Mouse (Mus musculus) layer of hippocampus, postnatal 36 days (tissue): ENCODE results near the gene Mrpl24. TPM values are rescaled to one million over a fixed set of nuclear protein-coding genes. Genes with fewer than 3 reads are reported as not detected.
A peak's percentile ranks its signal among the peaks of the same experiment; 100 is the strongest.

Experiments used
- DNase-seq, 2 experiments: peaks; one replicate each; pipeline ENCODE4 v3.0.0; 2022
- total RNA-seq, 2 experiments: library from RNA; stranded (reverse); gene quantifications; 2 replicates each; pipeline ENCODE4 v1.2.3; 2021

Mrpl24 gene
- total RNA-seq, 2 experiments from 2014 or later, result 54.7 to 59.8 TPM

DNA sequence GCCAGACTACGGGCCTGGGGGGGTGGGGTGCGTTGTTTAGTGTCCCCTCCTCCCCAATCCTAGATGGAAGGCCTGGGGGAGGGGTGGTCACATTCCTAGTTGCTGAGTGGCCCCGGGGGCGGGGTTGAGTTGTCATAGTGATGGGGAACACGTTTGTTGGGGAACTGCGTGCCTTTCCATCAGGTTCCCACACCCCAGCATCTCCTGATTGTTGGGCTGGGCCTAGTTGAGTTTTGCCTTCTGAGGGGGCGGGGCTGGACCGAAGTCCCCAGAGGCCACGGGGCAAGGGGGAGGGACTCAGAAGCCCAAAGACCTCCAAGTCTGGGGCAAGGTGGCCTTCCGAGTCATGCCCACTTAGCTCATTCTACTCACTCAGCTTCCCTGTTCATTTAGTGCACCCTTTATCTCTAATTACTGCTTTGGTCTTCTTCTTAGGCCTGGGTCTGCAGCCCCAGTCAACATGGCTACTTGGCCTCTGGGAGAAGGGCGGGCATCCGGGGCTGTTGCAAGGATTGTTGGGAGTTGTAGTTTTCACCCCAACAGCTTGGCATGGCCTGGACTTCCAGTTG, 8.6 kb upstream of the Mrpl24 start:
- peak; percentile 40 to 45 for DNase-seq

DNA sequence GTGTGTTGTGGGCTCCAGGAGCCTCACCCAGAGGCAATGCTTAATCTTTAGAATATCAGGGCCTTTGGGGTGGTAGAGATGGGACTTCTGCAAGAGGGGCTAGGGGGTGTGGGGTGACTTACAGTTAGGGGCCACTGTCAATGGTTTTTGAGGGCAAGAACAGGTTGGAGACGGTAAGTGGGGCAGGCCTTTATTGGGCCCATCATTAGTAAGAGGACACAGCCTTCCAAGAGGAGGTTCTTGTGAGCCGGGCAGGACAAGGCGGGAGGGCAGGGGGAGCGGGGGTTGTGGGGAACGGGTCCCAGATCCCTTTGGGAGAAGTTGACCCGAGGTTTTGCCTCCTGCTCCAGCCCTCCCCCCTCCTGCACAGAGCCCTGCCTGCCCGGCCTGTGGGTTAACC, 5.8 kb upstream of the Mrpl24 start:
- no peak for DNase-seq

DNA sequence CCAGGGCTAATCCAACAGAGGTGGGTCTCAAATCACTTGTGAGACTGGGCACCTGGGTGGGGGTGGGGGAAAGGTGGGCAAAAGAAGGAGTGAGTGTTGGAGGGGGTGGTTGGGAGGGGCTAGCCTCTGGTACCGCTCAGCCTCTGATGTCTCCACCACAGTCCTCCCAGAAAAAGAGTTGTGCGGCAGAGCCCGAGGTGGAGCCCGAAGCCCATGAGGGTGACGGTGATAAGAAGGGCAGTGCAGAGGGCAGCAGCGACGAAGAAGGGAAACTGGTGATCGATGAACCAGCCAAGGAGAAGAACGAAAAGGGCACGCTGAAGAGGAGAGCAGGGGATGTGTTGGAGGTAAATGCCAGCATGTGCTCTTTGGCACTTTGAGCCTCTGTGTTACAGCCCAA, 5.4 kb upstream of the Mrpl24 start:
- no peak for DNase-seq

DNA sequence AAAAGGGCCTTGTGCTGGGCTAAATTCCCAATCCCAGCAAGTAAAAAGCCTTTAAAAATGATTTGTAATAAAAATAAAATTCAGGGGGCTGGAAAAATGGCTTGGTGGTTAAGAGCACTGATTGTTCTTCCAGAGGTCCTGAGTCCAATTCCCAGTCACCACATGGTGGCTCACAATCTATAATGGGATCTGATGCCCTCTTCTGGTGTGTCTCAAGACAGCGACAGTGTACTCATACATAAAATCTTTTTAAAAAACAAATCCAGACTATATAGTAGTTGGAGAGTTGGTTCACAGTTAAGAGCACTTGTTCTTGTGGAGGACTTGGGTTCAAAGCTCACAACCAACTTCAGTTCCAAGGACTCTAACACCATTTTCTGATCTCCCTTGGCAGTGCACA, 2.3 kb upstream of the Mrpl24 start:
- no peak for DNase-seq

DNA sequence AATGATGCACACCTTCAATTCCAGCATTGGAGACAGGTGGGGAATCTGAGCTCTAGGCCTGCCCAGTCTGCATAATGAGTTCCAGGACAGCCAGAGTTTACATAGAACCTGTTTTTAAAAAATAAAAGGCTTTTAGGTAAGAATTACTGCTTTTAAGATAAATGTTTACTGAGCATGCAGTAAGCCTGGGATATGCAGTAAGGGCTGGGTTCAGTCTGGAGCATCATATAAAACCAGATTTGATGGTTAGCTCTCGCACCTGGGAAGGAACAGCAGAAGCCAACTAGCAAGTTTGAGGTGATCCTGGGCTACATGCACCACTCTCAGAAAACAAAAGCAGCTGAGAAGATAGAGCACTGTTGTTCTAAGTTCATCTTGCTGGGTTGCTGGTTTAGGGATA, 755 bp upstream of the Mrpl24 start:
- DNase-seq, result no peak

DNA sequence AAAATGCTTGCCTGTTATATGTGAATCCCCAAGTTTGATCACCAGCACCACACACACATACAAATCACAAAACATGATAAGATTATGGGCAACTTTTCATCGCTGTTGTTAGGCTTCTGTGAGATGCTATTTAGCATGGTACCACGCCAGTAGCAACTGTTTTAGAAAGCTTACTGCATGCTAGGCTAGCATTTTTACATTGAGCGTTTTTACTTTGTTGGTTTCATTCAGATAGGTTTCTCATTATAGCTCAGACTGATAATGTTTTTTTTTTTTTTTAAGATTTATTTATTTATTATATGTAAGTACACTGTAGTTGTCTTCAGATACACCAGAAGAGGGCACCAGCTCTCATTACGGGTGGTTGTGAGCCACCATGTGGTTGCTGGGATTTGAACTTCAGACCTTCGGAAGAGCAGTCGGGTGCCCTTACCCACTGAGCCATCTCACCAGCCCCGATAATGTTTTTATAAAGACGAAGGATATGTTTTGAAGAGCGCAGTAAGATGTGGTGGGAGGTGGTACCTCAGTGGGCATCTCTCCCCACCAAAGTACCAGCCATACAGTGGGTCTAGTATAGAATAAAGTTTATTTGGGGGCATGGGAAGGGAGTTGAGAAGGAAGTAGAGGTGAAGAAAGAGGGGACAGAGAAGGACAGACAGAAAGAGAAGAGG, 1.1 kb downstream of the Mrpl24 start:
- no peak for DNase-seq

DNA sequence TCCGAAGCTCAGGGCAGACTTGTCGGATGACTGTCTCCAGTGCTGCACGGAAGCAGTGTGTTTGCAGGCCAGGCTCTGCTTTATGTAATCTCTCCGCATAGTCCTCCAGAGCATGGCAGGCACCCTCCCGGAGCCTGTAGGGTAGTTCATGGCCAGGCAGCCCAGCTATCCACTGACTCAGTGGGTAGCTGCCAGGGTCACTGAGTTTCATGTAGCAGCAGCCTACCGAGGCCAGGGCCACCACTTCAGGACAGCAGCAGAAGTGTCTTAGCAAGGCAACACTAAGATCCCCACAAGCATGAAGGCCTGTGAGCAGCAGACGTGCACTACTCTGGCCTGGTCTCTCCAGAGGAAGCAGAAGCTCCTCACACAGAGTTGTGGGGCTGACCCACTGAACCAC, 5.7 kb downstream of the Mrpl24 start:
- DNase-seq, result no peak

DNA sequence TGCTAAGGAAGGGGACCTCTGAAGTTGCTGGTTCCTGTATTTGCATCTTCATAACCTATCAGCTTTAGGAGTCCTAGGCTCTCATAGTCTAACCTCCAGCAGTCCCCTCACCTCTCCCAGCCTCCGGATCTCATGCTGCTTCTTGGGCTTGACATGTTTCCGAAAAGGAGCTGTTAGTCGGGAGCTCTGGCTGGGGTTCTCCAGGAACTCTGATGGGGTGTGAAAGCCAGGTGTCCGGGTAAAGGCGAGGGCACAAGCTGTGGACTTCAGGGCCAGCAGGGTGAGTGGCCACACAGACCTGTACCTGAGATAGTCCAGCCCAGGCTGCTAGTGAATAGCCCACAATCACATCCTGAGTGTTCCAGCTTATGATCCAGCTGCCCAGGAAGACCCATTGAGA, 8.1 kb downstream of the Mrpl24 start:
- no peak for DNase-seq

DNA sequence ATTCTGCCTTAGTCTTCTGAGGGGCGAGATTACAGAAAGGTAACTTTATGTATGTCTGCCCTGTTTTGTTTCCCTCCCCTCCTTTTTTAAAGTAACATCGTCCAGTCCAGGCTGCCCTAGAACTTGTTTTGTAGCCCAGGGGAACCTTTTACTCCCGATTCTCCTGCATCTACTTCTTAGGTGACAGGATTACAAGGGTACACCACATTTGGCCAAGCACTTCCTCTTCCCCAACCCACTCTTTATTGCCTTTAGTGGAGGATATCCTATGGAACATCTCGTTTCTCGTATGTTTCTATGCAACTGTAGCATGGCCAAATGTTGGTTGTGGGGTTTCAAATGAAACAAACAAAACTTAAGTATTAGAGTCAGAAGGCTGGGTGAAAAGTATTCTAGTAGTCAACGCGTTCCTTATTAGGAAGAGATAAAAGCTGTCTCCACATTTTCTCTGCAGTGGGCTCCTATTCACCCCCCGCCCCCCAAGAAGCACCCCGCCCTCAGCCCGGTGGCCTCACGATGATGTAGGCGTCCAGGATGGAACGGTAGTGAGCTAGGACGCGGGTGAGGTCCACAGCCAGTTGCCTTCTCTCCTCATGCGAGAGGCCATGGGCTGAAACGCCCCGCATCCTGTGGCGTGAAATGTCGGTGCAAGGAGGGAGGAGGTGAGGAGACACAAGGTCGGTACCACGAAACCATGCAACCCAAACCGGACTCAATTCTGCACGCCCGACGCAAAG, 10.2 kb downstream of the Mrpl24 start:
- no peak for DNase-seq

DNA sequence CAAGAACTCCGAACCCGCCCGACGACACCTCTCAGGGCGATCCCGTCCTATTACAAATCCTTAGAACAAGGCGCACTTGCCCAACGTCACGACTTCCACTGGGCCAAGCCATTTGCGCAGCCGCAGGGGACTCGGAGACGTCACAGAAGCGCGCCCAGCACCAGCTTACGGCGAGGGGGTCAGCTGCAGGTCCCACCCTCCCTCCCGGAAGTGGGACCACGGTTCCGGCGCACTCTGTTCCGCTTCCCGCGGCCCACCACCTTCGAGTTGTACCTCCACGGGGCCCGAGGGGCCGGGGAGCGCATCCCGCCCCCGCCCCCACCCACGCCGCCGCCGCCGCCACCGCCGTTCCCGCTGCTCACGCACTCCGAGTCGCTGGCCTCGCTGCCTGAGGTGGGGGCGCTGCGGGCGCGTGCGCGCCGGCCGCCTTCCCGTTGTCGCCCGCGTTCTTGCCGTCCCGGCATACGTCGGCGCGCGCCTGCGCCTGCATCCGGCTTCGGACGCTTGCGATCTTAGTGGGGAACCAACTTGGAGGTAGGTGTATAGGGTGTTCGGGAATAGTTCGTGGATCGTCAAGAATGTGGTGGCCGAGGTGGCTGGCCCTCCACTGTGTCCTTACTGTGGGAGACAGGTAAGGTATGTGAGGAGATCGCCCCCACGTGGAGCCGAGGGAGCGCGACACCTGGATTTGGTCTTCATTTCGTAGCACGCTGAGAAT, 10.9 kb downstream of the Mrpl24 start, which contains the start of the genes Isg20l2 and Rrnad1:
Gene Isg20l2 (plus strand): TSS at position 237 of the 718 bp plus-strand sequence.
Gene Rrnad1 (minus strand): TSS at position 640 of the 718 bp plus-strand sequence.
- peak; percentile 98 to 99 for DNase-seq

DNA sequence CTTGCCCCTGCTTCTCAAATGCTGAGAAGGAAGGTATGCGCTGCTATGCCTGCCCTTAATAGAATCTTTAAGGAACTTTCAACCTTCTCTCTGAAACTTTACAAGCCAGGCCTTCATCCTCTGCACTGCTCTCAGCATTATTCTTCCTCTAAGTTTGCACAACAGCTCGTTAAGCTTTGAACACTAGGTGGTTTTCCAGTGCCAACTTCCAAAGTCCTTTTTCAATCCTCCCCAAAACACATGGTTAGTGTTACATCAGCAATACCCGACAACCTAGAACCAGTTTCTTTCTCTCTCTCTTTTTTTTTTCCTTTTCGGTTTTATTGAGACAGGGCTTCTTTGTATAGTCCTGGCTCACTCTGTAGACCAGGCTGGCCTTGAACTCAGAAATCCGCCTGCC, 14.7 kb downstream of the Mrpl24 start:
- DNase-seq, result no peak

DNA sequence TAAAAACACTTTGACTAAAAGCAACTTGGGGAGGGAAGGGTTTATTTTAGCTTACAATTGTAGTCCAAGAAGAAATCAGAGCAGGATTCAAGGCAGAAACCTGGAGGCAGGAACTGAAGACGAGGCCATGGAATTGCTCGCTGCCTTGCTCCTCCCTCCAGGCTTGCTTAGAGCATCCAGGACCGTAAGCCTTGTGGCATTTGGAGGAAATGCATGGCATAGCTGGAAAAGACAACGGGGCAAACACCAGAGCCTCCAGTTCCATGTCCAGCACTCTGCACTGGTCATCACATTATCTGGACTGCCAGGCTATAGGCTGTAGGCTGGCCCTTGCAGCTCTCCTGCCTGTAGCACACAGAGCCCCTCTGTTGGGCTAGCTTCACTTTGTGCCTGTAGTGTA, 15.2 kb downstream of the Mrpl24 start:
- no peak for DNase-seq

DNA sequence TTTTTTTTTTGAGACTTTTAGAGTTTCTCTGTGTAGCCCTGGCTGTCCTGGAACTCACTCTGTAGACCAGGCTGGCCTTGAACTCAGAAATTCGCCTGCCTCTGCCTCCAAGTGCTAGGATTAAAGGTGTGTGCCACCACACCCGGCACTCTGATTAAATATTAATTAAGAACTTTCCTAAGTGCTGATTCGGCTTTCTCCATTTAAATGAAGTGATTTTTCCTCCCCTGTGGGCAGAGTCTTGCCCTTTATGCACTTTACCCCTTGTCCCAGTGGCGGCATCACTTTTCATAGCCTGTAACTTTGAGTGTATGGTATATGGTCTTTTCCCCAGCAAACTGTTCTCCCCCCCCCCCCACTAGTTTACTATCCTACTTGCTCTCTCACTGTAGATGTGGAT, 15.9 kb downstream of the Mrpl24 start:
- DNase-seq, result no peak

DNA sequence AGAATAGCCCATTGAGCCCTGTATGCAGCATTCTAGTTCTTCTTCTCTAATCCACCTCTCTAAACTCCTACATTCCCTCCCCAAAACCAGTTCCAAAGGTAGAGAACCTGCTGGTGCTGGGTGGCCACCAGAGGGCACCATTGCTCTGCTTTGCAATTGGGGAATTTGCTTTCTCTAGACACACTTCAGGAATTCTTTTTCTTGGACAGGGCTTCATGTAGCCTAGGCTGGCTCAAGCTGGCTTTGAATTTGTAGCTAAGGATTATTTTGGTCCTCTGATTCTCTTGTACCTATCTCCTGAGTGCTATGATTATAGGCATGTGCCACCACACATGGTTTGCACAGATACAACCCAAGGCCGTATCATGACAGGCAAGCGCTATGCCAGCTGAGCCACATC, 16.5 kb downstream of the Mrpl24 start:
- DNase-seq, result peak; percentile 67 to 77

DNA sequence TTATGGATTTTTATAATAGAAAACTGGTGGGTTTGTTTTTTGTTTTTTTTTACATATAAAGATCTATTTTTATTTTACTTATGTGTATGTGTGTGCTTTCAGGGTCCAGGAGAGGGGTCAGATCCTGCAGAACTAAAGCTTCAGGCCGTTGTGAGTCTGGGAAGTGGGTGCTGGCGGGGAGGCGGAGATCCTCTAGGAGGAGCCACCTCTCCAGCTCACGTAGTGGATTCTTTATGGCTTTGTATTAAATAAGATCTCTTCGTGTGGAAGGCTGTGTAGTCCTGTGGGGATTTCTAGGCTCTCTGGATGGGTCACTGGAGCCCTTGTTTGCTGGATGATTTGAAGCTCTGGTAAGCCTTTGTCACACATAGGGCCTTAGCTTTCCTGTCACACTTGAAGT, 21.3 kb downstream of the Mrpl24 start:
- no peak for DNase-seq

DNA sequence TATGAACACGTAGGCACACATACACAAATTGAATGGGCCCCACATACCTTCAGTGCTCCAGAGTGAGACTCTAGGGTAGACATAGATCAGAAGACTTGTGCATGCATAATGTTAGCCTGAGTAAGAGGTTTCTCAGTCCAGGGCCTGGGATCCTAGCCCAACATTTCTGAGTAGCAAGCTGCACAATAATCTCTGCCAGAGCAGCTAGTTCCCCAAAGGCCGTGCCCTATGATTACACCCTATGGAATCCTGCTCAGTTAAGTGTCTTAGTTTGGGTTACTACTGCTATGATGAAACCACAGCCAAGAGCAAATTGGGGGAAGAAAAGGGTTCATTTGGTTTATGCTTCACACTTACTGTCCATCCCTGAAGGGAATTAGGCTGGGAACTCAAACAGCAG, 23.2 kb downstream of the Mrpl24 start:
- DNase-seq, result no peak

DNA sequence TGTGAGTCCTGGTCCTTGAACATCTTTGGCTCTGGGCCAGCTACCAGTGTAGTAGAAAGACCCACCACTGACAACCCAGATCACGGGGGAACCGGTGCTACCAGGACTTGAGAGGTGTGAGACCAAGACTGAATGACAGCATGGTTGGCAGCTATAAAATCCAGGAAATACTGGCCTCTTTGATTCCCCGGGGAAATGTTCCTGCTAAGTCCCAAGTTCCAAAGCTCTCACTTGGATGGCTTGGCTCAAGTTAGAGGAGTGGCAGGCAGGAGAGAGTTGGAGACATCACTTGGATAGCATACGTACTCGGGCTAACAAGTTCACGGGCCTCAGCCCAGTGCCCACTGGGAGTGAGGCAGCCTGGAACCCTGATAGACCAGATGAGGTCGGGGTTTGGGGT, 24.3 kb downstream of the Mrpl24 start:
- DNase-seq, result no peak

DNA sequence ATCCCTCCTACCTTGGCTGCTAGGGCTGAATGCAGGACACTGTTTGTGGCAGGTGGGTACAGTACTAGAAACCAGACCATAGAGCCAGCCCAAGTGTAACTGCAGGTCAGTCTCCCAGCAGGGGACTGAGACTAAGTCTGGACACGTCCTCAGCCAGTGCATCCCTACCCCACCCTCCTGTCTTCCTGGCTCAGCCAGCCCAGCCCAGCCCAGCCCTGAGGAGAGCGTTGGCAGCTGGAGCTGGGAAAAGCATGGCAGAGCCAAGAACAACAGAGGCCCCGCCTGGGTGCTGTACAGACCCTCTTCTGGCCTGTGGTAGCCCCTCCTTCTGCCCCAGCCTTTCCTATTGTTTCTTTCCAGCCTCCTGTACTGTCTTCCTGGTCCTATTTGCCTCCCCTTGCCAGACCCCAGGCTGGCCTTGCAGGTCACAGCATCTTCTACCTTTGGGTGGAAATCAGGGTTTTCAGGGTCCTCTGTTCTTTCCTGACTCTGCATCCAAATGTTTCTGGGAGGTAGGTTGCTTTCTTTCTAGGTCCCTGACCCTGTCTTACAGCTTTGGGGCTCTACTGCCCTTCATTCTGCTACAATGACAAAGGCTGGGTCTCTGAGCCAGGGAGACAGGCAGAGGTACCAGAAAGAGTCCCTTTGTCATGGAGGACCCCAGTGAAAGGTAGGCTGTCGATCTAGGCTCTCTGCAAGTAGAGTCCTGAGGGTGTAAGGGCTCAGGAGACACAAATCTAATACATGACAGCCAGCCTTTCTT, 25.7 kb downstream of the Mrpl24 start:
- DNase-seq, result no peak

DNA sequence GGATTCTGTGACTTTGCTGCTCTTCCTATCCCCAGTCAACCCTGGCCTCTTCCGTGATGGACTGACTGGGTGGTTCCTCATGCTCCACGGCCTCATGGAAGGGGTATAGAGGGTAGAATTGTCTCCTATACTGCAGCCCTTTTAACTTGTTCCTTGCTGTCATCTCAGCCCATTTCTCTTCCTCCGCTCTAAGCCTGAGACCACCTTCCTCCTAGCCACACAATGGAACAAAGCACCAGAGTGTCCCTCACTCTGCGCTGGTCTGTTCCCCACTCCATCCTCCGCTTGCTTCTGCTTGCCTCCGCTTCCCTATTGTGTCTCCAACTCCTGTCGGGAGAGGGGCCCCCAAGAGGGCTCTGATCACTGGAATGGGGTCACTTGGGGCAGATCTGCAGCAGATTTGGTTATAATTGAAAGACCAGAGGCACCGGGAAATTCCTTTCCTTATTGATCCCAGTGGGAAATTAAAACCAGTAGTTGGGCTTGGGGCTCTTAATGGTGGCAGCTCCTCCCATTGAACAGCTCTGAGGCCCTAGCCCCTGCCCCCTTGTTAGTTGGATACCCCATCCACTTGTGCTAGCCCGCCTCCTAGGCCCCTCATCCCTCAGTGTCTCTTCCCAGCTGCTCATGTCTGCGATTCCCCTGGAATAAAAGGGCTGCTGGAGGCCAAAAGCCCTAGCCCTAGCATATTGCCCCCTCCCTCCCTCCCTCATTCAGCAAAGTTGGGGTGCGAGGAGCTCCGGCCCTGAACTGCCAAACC, 26.7 kb downstream of the Mrpl24 start:
- no peak for DNase-seq

DNA sequence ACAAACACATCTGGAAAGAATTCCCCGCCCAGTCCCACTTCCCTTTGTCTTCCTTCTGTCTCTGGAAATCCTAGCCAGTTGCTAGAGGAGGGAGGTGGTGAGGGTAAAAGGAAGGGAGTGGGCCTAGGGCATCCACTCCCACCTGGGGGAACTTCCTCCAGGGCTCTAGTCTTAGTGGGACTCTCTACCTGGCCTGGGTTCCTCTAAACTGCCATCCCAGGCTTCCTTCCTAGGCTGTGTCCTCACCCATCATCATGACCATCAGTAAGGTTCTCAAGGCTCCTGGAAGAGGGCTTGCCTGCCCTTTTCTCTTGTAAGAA, 27.2 kb downstream of the Mrpl24 start:
- no peak for DNase-seq

DNA sequence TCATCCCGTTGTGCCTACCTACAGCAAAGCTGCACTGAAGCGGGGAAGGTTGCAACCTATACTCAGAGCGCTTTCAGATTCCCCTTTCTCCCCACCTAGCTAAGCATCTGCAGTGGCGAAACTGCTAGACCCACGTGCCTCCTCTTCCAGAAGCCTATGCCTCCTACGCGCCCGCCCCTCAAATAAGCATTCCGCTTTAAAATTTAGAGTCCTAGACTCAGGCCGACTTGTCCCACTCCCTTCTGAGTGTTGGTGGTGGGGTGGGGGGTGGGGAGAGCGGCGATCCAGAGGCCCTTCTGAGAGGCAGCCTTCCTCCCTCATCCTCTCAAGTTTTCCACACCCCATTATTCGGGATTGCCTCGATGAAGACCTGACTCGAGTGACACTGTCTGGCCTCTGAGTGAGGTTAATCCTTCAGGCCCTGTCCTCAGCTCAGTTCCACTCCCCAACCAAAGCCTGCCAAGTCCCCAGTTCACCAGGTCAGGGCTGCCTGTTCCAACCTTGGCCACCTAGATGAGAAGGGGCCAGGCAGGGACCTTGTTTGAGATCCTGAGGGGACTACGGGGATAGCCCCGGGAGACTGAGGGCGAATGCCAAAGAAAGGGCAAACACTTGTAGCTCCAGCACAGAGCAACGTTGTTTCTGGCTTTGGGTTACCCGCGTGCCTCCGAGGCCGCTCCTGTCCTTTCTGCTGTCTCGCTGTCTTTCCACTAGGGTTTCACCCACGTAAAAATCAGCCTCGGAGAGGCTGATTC, 27.9 kb downstream of the Mrpl24 start:
- no peak for DNase-seq
